Mouse (Mus musculus) MEL (cell line): ENCODE results near the gene Wdr82. TPM values are rescaled to one million over a fixed set of nuclear protein-coding genes. Genes with fewer than 3 reads are reported as not detected.

ENCODE experiments used
- DNase-seq: peaks from one replicate; pipeline ENCODE4 v3.0.0; 2011; ENCODE audit warnings: low read depth, low spot score
- H3K27ac ChIP-seq: 2 replicates; pipeline ENCODE4 v1.5.1; 2012; ENCODE audit warnings: low read depth, mild to moderate bottlenecking, control low read depth, low read length, moderate library complexity; ENCODE audit not compliant: control insufficient read depth
- H3K27me3 ChIP-seq, 2 experiments: fragments of 150-350 bp in 1 of 2; sonication (generic) in 1 of 2; 2 replicates each; pipeline ENCODE4 v1.6.1; 2012; ENCODE audit warnings: low read length in 2 of 2, mild to moderate bottlenecking in 2 of 2, improper control_type of control experiment in 1 of 2, moderate library complexity in 1 of 2; ENCODE audit not compliant: insufficient read depth in 2 of 2, control insufficient read depth in 1 of 2
- H3K36me3 ChIP-seq, 2 experiments: 2 replicates each; pipeline ENCODE4 v1.6.1; 2012 to 2014; ENCODE audit warnings: low read length in 2 of 2, improper control_type of control experiment in 1 of 2, inconsistent platforms in 1 of 2, mild to moderate bottlenecking in 1 of 2; ENCODE audit not compliant: insufficient read depth in 2 of 2, control insufficient read depth in 1 of 2
- H3K4me1 ChIP-seq, 2 experiments: fragments of 150-350 bp in 1 of 2; sonication (generic) in 1 of 2; 2 replicates each; pipeline ENCODE4 v1.6.1; 2012; ENCODE audit warnings: low read length in 2 of 2, improper control_type of control experiment in 1 of 2, mild to moderate bottlenecking in 1 of 2; ENCODE audit not compliant: insufficient read depth in 2 of 2, control insufficient read depth in 1 of 2
- H3K4me3 ChIP-seq, 2 experiments: fragments of 150-350 bp in 1 of 2; sonication (generic) in 1 of 2; 2 replicates each; pipeline ENCODE4 v1.5.1; 2012; ENCODE audit warnings: low read depth in 2 of 2, low read length in 2 of 2, mild to moderate bottlenecking in 2 of 2, moderate library complexity in 2 of 2, control low read depth in 1 of 2, improper control_type of control experiment in 1 of 2; ENCODE audit not compliant: control insufficient read depth in 1 of 2, insufficient read depth in 1 of 2
- H3K79me2 ChIP-seq: 2 replicates; pipeline ENCODE4 v1.6.1; 2012; ENCODE audit warnings: mild to moderate bottlenecking, low read length, moderate library complexity; ENCODE audit not compliant: control insufficient read depth, poor library complexity, insufficient read depth
- H3K9ac ChIP-seq: 2 replicates; pipeline ENCODE4 v1.6.1; 2012; ENCODE audit warnings: low read depth, mild to moderate bottlenecking, control low read depth, low read length, moderate library complexity; ENCODE audit not compliant: control insufficient read depth, poor library complexity, severe bottlenecking
- H3K9me3 ChIP-seq: fragments of 150-350 bp; sonication (generic); replicated peaks from 2 replicates; pipeline ENCODE4 v1.6.1; 2012; ENCODE audit warnings: mild to moderate bottlenecking, low read length, improper control_type of control experiment, moderate library complexity; ENCODE audit not compliant: insufficient read depth
- ELF1 ChIP-seq: IDR thresholded peaks from 2 replicates; pipeline ENCODE4 v1.6.1; 2014; ENCODE audit warnings: low read depth, mild to moderate bottlenecking, inconsistent platforms, low read length, improper control_type of control experiment, moderate library complexity
- JUND ChIP-seq: IDR thresholded peaks from 2 replicates; pipeline ENCODE4 v1.6.1; 2011; ENCODE audit warnings: low read depth, mild to moderate bottlenecking, improper control_type of control experiment, low read length
- MAX ChIP-seq: IDR thresholded peaks from 2 replicates; pipeline ENCODE4 v1.6.1; 2011; ENCODE audit warnings: low read length, improper control_type of control experiment
- MAZ ChIP-seq: IDR thresholded peaks from 2 replicates; pipeline ENCODE4 v1.6.1; 2012; ENCODE audit warnings: low read depth, mild to moderate bottlenecking, inconsistent platforms, low read length, improper control_type of control experiment
- MEF2A ChIP-seq: IDR thresholded peaks from 2 replicates; pipeline ENCODE4 v1.6.1; 2014; ENCODE audit warnings: low read depth, mild to moderate bottlenecking, inconsistent platforms, low read length, improper control_type of control experiment; ENCODE audit not compliant: poor library complexity, insufficient replicate concordance, severe bottlenecking; ENCODE audit errors: extremely low read depth
- MXI1 ChIP-seq: IDR thresholded peaks from 2 replicates; pipeline ENCODE4 v1.6.1; 2011; ENCODE audit warnings: mild to moderate bottlenecking, low read depth, low read length, improper control_type of control experiment
- NRF1 ChIP-seq: IDR thresholded peaks from 2 replicates; pipeline ENCODE4 v1.6.1; 2014; ENCODE audit warnings: low read depth, mild to moderate bottlenecking, inconsistent platforms, low read length, improper control_type of control experiment, moderate library complexity; ENCODE audit not compliant: poor library complexity, insufficient read depth, severe bottlenecking
- POLR2A ChIP-seq, 2 experiments: IDR thresholded peaks; 2 replicates each; pipeline ENCODE4 v1.6.1; 2011 to 2012; ENCODE audit warnings: low read length in 2 of 2, mild to moderate bottlenecking in 2 of 2, control low read depth in 1 of 2, improper control_type of control experiment in 1 of 2, low read depth in 1 of 2, moderate library complexity in 1 of 2; ENCODE audit not compliant: control insufficient read depth in 1 of 2, insufficient read depth in 1 of 2, poor library complexity in 1 of 2
- POLR2AphosphoS2 ChIP-seq: IDR thresholded peaks from 2 replicates; pipeline ENCODE4 v1.6.1; 2011; ENCODE audit warnings: low read length, improper control_type of control experiment
- POLR2AphosphoS5 ChIP-seq: IDR thresholded peaks from 2 replicates; pipeline ENCODE4 v1.6.1; 2012; ENCODE audit warnings: low read depth, borderline replicate concordance, mild to moderate bottlenecking, inconsistent platforms, low read length, moderate library complexity, mixed read lengths
- RAD21 ChIP-seq: IDR thresholded peaks from 2 replicates; pipeline ENCODE4 v1.6.1; 2011; ENCODE audit warnings: mild to moderate bottlenecking, low read depth, low read length, improper control_type of control experiment
- RCOR1 ChIP-seq: IDR thresholded peaks from 2 replicates; pipeline ENCODE4 v1.6.1; 2012; ENCODE audit warnings: low read depth, mild to moderate bottlenecking, inconsistent platforms, low read length, improper control_type of control experiment
- SIN3A ChIP-seq: IDR thresholded peaks from 2 replicates; pipeline ENCODE4 v1.6.1; 2012; ENCODE audit warnings: low read length, improper control_type of control experiment, inconsistent platforms
- TAL1 ChIP-seq: IDR thresholded peaks from 2 replicates; pipeline ENCODE4 v1.6.1; 2012; ENCODE audit warnings: mild to moderate bottlenecking, inconsistent platforms, low read length, moderate library complexity, mixed read lengths
- TBP ChIP-seq: IDR thresholded peaks from 2 replicates; pipeline ENCODE4 v1.8.0; 2011; ENCODE audit warnings: low read depth, low read length, improper control_type of control experiment
- USF1 ChIP-seq: IDR thresholded peaks from 2 replicates; pipeline ENCODE4 v1.6.1; 2014; ENCODE audit warnings: low read depth, mild to moderate bottlenecking, inconsistent platforms, low read length, improper control_type of control experiment, moderate library complexity
- USF2 ChIP-seq, 2 experiments: IDR thresholded peaks; 2 replicates each; pipeline ENCODE4 v1.6.1; 2011 to 2012; ENCODE audit warnings: improper control_type of control experiment in 2 of 2, low read length in 2 of 2, borderline replicate concordance in 1 of 2, inconsistent platforms in 1 of 2, low read depth in 1 of 2, mild to moderate bottlenecking in 1 of 2; ENCODE audit not compliant: insufficient read depth in 1 of 2
- ZC3H11A ChIP-seq: IDR thresholded peaks from 2 replicates; pipeline ENCODE4 v1.6.1; 2012; ENCODE audit warnings: low read depth, mild to moderate bottlenecking, inconsistent platforms, low read length, improper control_type of control experiment
- polyA plus RNA-seq, 2 experiments: library from polyadenylated mRNA; stranded (reverse) in 1 of 2; unstranded in 1 of 2; fragments of >175 nt in 1 of 2; fragments of >200 nt in 1 of 2; gene quantifications; 2 replicates each; pipeline versions ENCODE4 v1.2.1 to v1.2.4; 2012; ENCODE audit warnings: low replicate concordance in 2 of 2, low read depth in 1 of 2; ENCODE audit not compliant: insufficient read length in 2 of 2, insufficient read depth in 1 of 2, missing spikeins in 1 of 2
- total RNA-seq: library from RNA; depleted of rRNA; stranded (reverse); fragments of 300-350 nt; gene quantifications from 2 replicates; pipeline ENCODE4 v1.2.3, GENCODE M21; 2012

Wdr82 gene
- total and polyA plus RNA-seq, 3 experiments = 41.7 to 108 (median 72.2) TPM

- TF ChIP-seq MAZ (no peak; the same call in 1 of the 2 replicates), USF1 (no peak)
Measured at GRCm38 (mm10) chr9:106198962-106199458, 28.3 kb downstream of the Wdr82 start (continued).

GRCm38 (mm10) chr9:106199535-106200272, 29.0 kb downstream of the Wdr82 start, which contains the start of gene Ppm1m:
Gene Ppm1m (minus strand): TSS chr9:106199746.
- no peaks in the 10 kb centered on the region for H3K9me3 ChIP-seq
- H3K36me3 ChIP-seq = peaks cover 0 to 18% of the 10 kb centered on the region in 2 experiments; a peak in 2 of 4 replicates
- peak within 1 kb of the TSS; percentile 50 for H3K27ac ChIP-seq
- DNase-seq = peak; percentile 61
- peak within 1 kb of the TSS; percentile 92 for H3K9ac ChIP-seq
- H3K27me3 ChIP-seq = no peaks in the 10 kb centered on the region
- peak within 1 kb of the TSS; percentile 55 to 59 for H3K4me3 ChIP-seq
- H3K4me1 ChIP-seq = peaks cover 9 to 32% of the 10 kb centered on the region in 2 experiments
- TF ChIP-seq ELF1 = no peak
- no peak for TF ChIP-seq JUND
- TF ChIP-seq TBP = no peak
- no peak for TF ChIP-seq RCOR1
- TF ChIP-seq USF2 (IDR thresholded peaks at IDR 0.05; ENCODE audit: borderline replicate concordance in 1 of 2, insufficient read depth in 1 of 2, low read depth in 1 of 2, low read length in 2 of 2) = no peak
- no peak for TF ChIP-seq MAX
- TF ChIP-seq TAL1 = no peak
- TF ChIP-seq NRF1 = no peak
- no peak for TF ChIP-seq SIN3A
- TF ChIP-seq RAD21 = no peak
- no peak for TF ChIP-seq MXI1
- TF ChIP-seq POLR2AphosphoS5 = no peak
- TF ChIP-seq MEF2A = no peak
- TF ChIP-seq POLR2AphosphoS2 = no peak
- no peak for TF ChIP-seq POLR2A (IDR thresholded peaks at IDR 0.05; ENCODE audit: control insufficient read depth in 1 of 2, insufficient read depth in 1 of 2, low read depth in 1 of 2, low read length in 2 of 2, poor library complexity in 1 of 2)
- no peak for TF ChIP-seq ZC3H11A
- H3K79me2 ChIP-seq = peaks cover 14% of the 10 kb centered on the region
